Mouse (Mus musculus) CD4-positive naive resting alpha-beta T cell, adult 57 days (primary cell): ENCODE measurements around the gene Lcn4. TPM values are rescaled to one million over a fixed set of nuclear protein-coding genes. Genes with fewer than 3 reads are reported as not detected.

Experiments
- total RNA-seq: library from RNA; stranded (reverse); gene quantifications from one replicate; pipeline ENCODE4 v1.2.4, GENCODE M21; 2023

Lcn4 gene
- 3.5 TPM for total RNA-seq

DNA sequence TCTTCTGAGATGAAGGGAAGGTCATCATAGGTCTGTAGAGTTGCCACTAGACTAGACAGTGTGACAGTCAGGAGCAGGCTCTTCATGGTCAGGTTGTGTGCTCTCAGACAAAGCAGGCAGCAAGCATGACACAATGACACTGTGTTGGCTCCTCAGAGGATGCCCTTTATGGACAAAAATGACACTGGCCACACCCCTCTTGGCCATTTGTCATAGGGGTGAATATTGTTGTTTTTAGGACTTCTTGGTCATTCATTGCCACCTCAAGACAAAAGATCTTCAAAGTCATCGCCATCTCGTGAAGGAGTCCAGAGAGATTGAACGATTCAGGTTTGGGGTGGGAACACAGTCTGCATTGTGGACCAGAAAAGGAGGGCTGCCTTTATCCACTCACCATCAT, at the start of gene Lcn4:
Gene Lcn4 (minus strand): TSS at position 101 of the 400 bp plus-strand sequence.

DNA sequence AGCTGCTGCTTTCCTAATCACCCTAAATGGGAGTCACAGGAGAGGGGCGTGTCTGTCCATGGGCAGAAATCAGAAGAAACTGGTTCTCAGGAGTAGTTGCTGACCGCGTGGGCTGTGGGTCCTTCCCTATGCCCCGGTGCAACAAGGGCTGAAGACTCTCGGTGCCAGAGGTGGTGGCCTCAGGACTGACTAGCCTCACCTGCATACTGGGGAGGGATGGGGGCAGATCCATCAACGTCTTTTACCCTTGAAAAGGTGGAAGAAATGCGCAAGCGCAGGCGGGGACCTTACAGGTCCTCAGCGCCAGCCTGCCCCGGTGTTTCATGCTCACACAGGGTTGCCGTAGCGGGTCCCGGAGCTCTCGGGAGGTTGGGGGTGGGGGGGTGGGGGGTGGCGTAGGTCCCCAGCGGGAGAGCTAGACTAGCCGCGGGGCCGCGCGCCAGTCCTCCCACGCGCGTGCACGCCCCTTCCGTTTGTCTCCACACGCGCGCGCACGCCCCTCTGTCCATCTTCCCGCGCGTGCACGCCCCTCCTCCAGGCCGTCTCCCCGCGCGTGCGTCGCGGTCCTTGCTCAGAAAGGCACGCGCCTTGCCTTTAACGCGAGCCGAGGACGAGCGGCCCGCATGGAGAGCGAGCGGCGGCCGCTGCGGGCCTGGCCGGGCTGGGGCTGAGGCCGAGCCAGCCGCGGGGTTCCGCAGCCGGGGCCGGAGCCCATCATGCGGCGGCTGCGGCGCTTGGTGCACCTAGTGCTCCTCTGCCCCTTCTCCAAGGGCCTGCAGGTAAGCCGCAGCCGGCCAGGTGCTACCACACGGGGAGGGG, 43.0 kb downstream of the Lcn4 start, which contains the start of gene Fam69b:
Gene Fam69b (plus strand): TSS at position 537 of the 819 bp plus-strand sequence.

Other genes starting within 250 kb of the Lcn4 start
- gene Sec16a, start 226.1 kb downstream of the Lcn4 start, total RNA-seq = 82.1 TPM
- 130 TPM for gene Notch1, start 154.6 kb downstream of the Lcn4 start, total RNA-seq
- 5.3 TPM for gene Egfl7, start 91.3 kb downstream of the Lcn4 start, total RNA-seq
- gene Gm20532, start 84.6 kb downstream of the Lcn4 start, total RNA-seq = not detected
- gene Agpat2, start 66.9 kb downstream of the Lcn4 start, total RNA-seq = 12.1 TPM
- gene Fam69b, start 42.8 kb downstream of the Lcn4 start, total RNA-seq = 1.7 TPM
- gene Abo, start 193.7 kb upstream of the Lcn4 start, total RNA-seq = not detected
- gene Surf6, start 231.6 kb upstream of the Lcn4 start, total RNA-seq = 59.3 TPM
- 20.6 TPM for gene Med22, start 239.4 kb upstream of the Lcn4 start, total RNA-seq
- 873 TPM for gene Rpl7a, start 239.5 kb upstream of the Lcn4 start, total RNA-seq
- gene Surf2, start 245.1 kb upstream of the Lcn4 start, total RNA-seq = 42.9 TPM
- gene Surf1, start 245.2 kb upstream of the Lcn4 start, total RNA-seq = 67.4 TPM